ENCODE assay signal across 8 mouse cellular contexts in genomic region chr1:180365983-180366811, GRCm38 (mm10). TPM values are rescaled to one million over a fixed set of nuclear protein-coding genes. Genes with fewer than 3 reads are reported as not detected.
DNase-seq lines count a peak whose midpoint lies in the region; ATAC-seq and TF ChIP-seq lines count a peak whose summit lies in the region.

No protein-coding gene starts in this region.

- no peak for ATAC-seq in hindbrain, embryonic 16.5 days

- peaks cover 35% of the 10 kb centered on the region for H3K4me1 ChIP-seq in hindbrain, embryonic 16.5 days (ENCODE audit: control insufficient read depth, insufficient read depth, low read depth, low read length)

- H3K4me2 ChIP-seq in hindbrain, embryonic 16.5 days (ENCODE audit: low read length) = peak overlapping the region; percentile 69

- no peak for DNase-seq in layer of hippocampus, adult 2 months (ENCODE audit: low spot score in 2 of 2)
- no peak for DNase-seq in layer of hippocampus, adult 11-12 months (ENCODE audit: low spot score)
- peak; percentile 58 for DNase-seq in cerebellum, adult 8-10 months
- peak; percentile 81 for DNase-seq in naive thymus-derived CD4-positive, alpha-beta T cell, adult 2 months (ENCODE audit: low read depth)
- DNase-seq in frontal cortex, postnatal 10 days (ENCODE audit: low spot score in 2 of 2) = no peak
- no peak for DNase-seq in embryo, embryonic 9.5 days (ENCODE audit: extremely low spot score)
- no peak for DNase-seq in urinary bladder, adult 18-20 months (ENCODE audit: low spot score in 2 of 2)

- H3K4me3 ChIP-seq in layer of hippocampus, adult 2 months = peak overlapping the region; percentile 60
- H3K4me3 ChIP-seq in hindbrain, embryonic 16.5 days (ENCODE audit: low read length) = no peak overlapping the region

- no peak for TF ChIP-seq CTCF in layer of hippocampus, adult 2 months (conservative IDR thresholded peaks at IDR 0.05)

- no peaks in the 10 kb centered on the region for H3K27me3 ChIP-seq in hindbrain, embryonic 16.5 days (replicated peaks; ENCODE audit: control insufficient read depth, insufficient read depth, low read length)

- peak overlapping the region; percentile 99 for H3K27ac ChIP-seq in layer of hippocampus, adult 2 months
- peak overlapping the region; percentile 95 for H3K27ac ChIP-seq in hindbrain, embryonic 16.5 days (ENCODE audit: low read depth, low read length)

- H3K9ac ChIP-seq in hindbrain, embryonic 16.5 days (ENCODE audit: low read depth, low read length) = 0 out of 2 replicates have a peak overlapping the region, but pooled peaks have one; percentile 20

- no peaks in the 10 kb centered on the region for H3K36me3 ChIP-seq in hindbrain, embryonic 16.5 days (ENCODE audit: control insufficient read depth, insufficient read depth, low read length)

- WGBS in hindbrain, embryonic 16.5 days = 61% methylated on average over 18 of the region's 18 CpGs

- H3K9me3 ChIP-seq in hindbrain, embryonic 16.5 days (ENCODE audit: control insufficient read depth, low read length) = no peaks in the 10 kb centered on the region

RNA-seq across cellular contexts. Expression of gene Itpkb, which starts 35.9 kb away (rescaled TPM):
- 10 to 100 TPM; 26.3 to 28.3 TPM for total RNA-seq in layer of hippocampus, adult 2 months (2021)
- 3.8 and 4.0 TPM in 2 replicates for polyA plus RNA-seq in hindbrain, embryonic 16.5 days (2015; fragmentation: Nextera tagmentation; extraction: Ambion mirVana)

Comparison
In these comparisons a context has a peak if more than half of its experiments do, and no peak if none do; other contexts are left out.
1. DNase-seq: peak in cerebellum, adult 8-10 months (single experiment) and naive thymus-derived CD4-positive, alpha-beta T cell, adult 2 months (single experiment); none in layer of hippocampus, adult 2 months (0 of 2), layer of hippocampus, adult 11-12 months (single experiment), frontal cortex, postnatal 10 days (0 of 2), embryo, embryonic 9.5 days (single experiment) and urinary bladder, adult 18-20 months (0 of 2).